Mouse (Mus musculus) retina, postnatal 1 day (tissue): Measurements from ENCODE around the gene Olfr494.

Experiments
- DNase-seq: peaks from one replicate; pipeline ENCODE4 v3.0.0-alpha.2; 2012

The Olfr494 gene

GRCm38 (mm10) chr7:108365035-108365434 lies at the start of gene Olfr494:
Olfr494 (plus strand) TSS chr7:108365335.
- no peak for DNase-seq

- DNase-seq: no peak
Measured at GRCm38 (mm10) chr7:108323574-108323973, 41.6 kb upstream of the Olfr494 start, which contains the start of gene Olfr492. Olfr492 (minus strand) TSS chr7:108323674.

- no peak for DNase-seq
Measured at GRCm38 (mm10) chr7:108346879-108347278, 18.3 kb upstream of the Olfr494 start, which contains the start of gene Olfr493. Olfr493 (minus strand) TSS chr7:108346979.

DNA sequence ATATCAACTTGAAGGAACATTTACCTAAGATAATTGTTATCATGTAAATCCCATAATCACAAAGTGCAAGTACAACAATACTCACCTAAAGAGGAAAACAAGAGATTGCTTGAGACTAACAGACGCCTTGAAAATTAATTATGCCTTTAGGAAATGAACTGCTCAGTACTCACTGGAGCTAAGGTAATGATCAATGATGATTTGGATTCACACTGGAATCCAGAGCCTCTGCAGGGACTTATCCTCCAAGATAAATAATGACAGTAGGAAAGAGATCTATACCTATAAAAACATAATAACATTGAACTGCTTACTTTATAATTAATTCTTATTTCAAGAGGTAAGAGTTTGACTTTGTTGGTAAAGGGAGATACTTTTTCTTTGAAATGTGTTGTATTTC lies 27.7 kb downstream of the Olfr494 start, which contains the start of gene Olfr495:
Gene Olfr495 (plus strand): TSS at position 301 of the 400 bp plus-strand sequence.
- no peak for DNase-seq
